In the genomic region with DNA sequence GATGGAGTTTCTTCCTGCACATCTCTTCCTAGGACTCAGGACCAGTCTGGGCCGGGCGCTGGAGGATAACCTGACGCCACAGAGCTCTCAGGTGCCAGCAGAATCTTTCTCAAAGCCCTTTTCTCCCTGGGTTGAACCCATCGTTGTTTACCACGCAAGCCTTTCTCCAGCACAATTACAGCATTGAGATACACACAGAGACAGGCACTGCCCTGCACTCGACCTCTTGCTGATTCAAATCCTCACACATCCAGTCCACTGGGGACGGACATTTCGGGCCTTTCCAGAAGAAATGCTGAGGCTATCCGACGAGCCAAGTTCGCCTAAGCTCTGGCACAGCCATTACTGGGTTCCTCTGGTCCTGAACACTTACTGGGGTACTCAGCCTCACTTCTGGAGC, we compare ENCODE assay signal across 16 mouse cellular contexts. TPM values are rescaled to one million over a fixed set of nuclear protein-coding genes. Genes with fewer than 3 reads are reported as not detected.
"Had no signal": no experiment of that assay in that cellular context is flagged by ENCODE, and none has a peak within 500 bp of the region (broad histone marks: within the 10 kb centered on the region; RNA-seq: fewer than 3 reads in every experiment).

No protein-coding gene starts in this region.

- H3K9ac ChIP-seq: lung, embryonic 15.5 days; midbrain, embryonic 13.5 days; midbrain, embryonic 15.5 days; neural tube, embryonic 12.5 days; stomach, embryonic 15.5 days had no signal

- H3K4me3 ChIP-seq: lung, embryonic 15.5 days; megakaryocyte, embryonic 14.5 days; midbrain, embryonic 13.5 days; midbrain, embryonic 15.5 days; neural tube, embryonic 12.5 days; stomach, embryonic 15.5 days had no signal

- H3K4me2 ChIP-seq: lung, embryonic 15.5 days; midbrain, embryonic 11.5 days; midbrain, embryonic 13.5 days; midbrain, embryonic 15.5 days; neural tube, embryonic 12.5 days; stomach, embryonic 15.5 days had no signal

- H3K9me3 ChIP-seq: lung, embryonic 15.5 days; megakaryocyte, embryonic 14.5 days; midbrain, embryonic 13.5 days; midbrain, embryonic 15.5 days; neural tube, embryonic 12.5 days; stomach, embryonic 15.5 days had no signal

- H3K27ac ChIP-seq: lung, embryonic 15.5 days; macrophage; midbrain, embryonic 13.5 days; midbrain, embryonic 15.5 days; neural tube, embryonic 12.5 days; stomach, embryonic 15.5 days; stomach, postnatal 0 days had no signal

- H3K36me3 ChIP-seq: lung, embryonic 15.5 days; midbrain, embryonic 13.5 days; midbrain, embryonic 15.5 days; neural tube, embryonic 12.5 days; stomach, embryonic 15.5 days had no signal

- DNase-seq: lung, adult 2 months; lung, postnatal 14 days; lung, postnatal 36 days; right cerebral cortex, postnatal 14 days; thymus, adult 2 months; thymus, postnatal 14 days had no signal

- ATAC-seq: lung, postnatal 0 days; midbrain, embryonic 13.5 days; midbrain, embryonic 15.5 days had no signal

RNA-seq across cellular contexts. Expression of a gene that starts 2.5 kb away (rescaled TPM):
- polyA plus RNA-seq: midbrain, embryonic 13.5 days had no signal
